Comparison of ENCODE assay signal across 8 mouse cellular contexts in the genomic region with DNA sequence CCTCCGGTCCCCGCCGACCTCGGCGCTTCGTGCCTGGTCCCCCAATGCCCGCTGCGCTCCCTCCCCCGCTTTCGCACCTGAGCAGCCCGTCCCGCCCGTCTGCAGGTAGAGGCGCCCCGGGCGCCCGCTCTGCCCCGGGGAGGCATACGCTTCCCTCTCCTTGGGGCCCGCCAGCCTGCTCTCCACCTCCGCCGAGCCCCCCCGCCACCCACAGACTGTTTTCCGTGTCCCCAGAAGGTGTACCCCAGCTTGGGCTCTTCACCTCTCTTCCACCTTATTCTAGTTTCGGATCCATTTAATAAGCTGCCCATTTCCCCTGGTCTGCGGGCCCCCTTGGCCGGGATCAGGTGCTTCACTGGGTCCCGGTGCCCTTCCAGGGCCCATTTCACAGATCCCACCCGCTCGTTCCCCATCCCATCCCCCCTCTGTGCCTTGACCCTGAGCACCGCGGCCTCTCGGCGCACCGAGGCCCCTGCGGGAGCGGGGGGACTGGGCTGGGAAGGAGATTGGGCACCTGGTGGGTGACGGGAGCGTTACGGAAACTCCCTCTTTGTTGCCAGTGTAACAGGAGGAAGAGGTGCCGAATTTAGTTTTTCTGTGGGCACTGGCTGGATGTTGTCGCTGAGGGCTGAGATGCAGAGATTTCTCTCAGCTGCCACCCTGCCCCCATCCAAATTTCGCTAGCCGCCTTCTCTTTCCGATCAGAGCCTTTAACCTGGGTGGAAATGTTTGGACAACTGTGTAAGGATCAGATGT. TPM values are rescaled to one million over a fixed set of nuclear protein-coding genes. Genes with fewer than 3 reads are reported as not detected.
A peak's percentile ranks its signal among the peaks of the same experiment; 100 is the strongest.
DNase-seq lines count a peak whose midpoint lies in the region; ATAC-seq lines count a peak whose summit lies in the region.

No protein-coding gene starts in this region.

- peak overlapping the region; percentile 86 for H3K9ac ChIP-seq in embryonic facial prominence, embryonic 11.5 days (replicated peaks; ENCODE audit: low read length)
- peak overlapping the region; percentile 83 for H3K9ac ChIP-seq in kidney, embryonic 14.5 days (ENCODE audit: low read depth, low read length)
- peak overlapping the region; percentile 76 for H3K9ac ChIP-seq in liver, embryonic 12.5 days

- H3K4me3 ChIP-seq in embryonic facial prominence, embryonic 11.5 days (ENCODE audit: low read depth, low read length): peak overlapping the region; percentile 81
- peak overlapping the region; percentile 97 for H3K4me3 ChIP-seq in heart, embryonic 10.5 days
- H3K4me3 ChIP-seq in kidney, embryonic 14.5 days (ENCODE audit: low read length): peak overlapping the region; percentile 91
- H3K4me3 ChIP-seq in liver, embryonic 12.5 days: peak overlapping the region; percentile 76

- H3K4me1 ChIP-seq in embryonic facial prominence, embryonic 11.5 days (ENCODE audit: control insufficient read depth, insufficient read depth, low read length): peaks cover 3% of the 10 kb centered on the region; the same call in 1 of the 2 replicates
- H3K4me1 ChIP-seq in heart, embryonic 10.5 days: peaks cover 43% of the 10 kb centered on the region
- peaks cover 14% of the 10 kb centered on the region for H3K4me1 ChIP-seq in kidney, embryonic 14.5 days (ENCODE audit: control insufficient read depth, insufficient read depth, low read length)
- peaks cover 33% of the 10 kb centered on the region for H3K4me1 ChIP-seq in liver, embryonic 12.5 days

- H3K9me3 ChIP-seq in embryonic facial prominence, embryonic 11.5 days (replicated peaks; ENCODE audit: control insufficient read depth, low read length): no peaks in the 10 kb centered on the region
- no peaks in the 10 kb centered on the region for H3K9me3 ChIP-seq in heart, embryonic 10.5 days
- H3K9me3 ChIP-seq in kidney, embryonic 14.5 days (ENCODE audit: control insufficient read depth, low read length): no peaks in the 10 kb centered on the region
- no peaks in the 10 kb centered on the region for H3K9me3 ChIP-seq in liver, embryonic 12.5 days (replicated peaks)

- H3K36me3 ChIP-seq in embryonic facial prominence, embryonic 11.5 days (replicated peaks; ENCODE audit: control insufficient read depth, insufficient read depth, low read depth, low read length): no peaks in the 10 kb centered on the region
- H3K36me3 ChIP-seq in heart, embryonic 10.5 days: no peaks in the 10 kb centered on the region
- H3K36me3 ChIP-seq in kidney, embryonic 14.5 days (ENCODE audit: control insufficient read depth, insufficient read depth, low read length): no peaks in the 10 kb centered on the region
- no peaks in the 10 kb centered on the region for H3K36me3 ChIP-seq in liver, embryonic 12.5 days

- WGBS in embryonic facial prominence, embryonic 11.5 days: under 1% methylated on average over 35 of the region's 45 CpGs
- under 1% methylated on average over 44 of the region's 45 CpGs for WGBS in heart, embryonic 10.5 days
- under 1% methylated on average over 45 of the region's 45 CpGs for WGBS in kidney, embryonic 14.5 days
- 2% methylated on average over 45 of the region's 45 CpGs for WGBS in liver, embryonic 12.5 days (ENCODE audit: insufficient replicate concordance)

- ATAC-seq in activated CD4-positive, CD25-positive, alpha-beta regulatory T cell, adult 4 months: peak; percentile 29
- peak; percentile 16; the same call in 1 of the 2 replicates for ATAC-seq in embryonic facial prominence, embryonic 11.5 days (replicated peaks; ENCODE audit: insufficient number of reproducible peaks, low FRiP score, low TSS enrichment, low read depth)
- ATAC-seq in kidney, embryonic 14.5 days (ENCODE audit: low FRiP score, low TSS enrichment): peak; percentile 33
- no peak; the same call in 1 of the 2 replicates for ATAC-seq in liver, embryonic 12.5 days

- H3K27ac ChIP-seq in embryonic facial prominence, embryonic 11.5 days (replicated peaks; ENCODE audit: low read depth, low read length): peak overlapping the region; percentile 65; the same call in 1 of the 2 replicates
- peak overlapping the region; percentile 96 for H3K27ac ChIP-seq in heart, embryonic 10.5 days
- H3K27ac ChIP-seq in kidney, embryonic 14.5 days (ENCODE audit: low read depth, low read length): peak overlapping the region; percentile 85
- peak overlapping the region; percentile 83; the same call in 1 of the 2 replicates for H3K27ac ChIP-seq in liver, embryonic 12.5 days

- DNase-seq in 3134 (ENCODE audit: extremely low read depth, insufficient read length, low spot score): peak; percentile 73
- DNase-seq in embryonic facial prominence, embryonic 11.5 days (ENCODE audit: low spot score): peak; percentile 52
- DNase-seq in heart, embryonic 10.5 days (ENCODE audit: low spot score): peak; percentile 75
- DNase-seq in naive thymus-derived CD4-positive, alpha-beta T cell, adult 2 months (ENCODE audit: low read depth): peak; percentile 63
- peak; percentile 69 for DNase-seq in telencephalon, adult 2 months (ENCODE audit: low read depth, low spot score)

- no peaks in the 10 kb centered on the region for H3K27me3 ChIP-seq in embryonic facial prominence, embryonic 11.5 days (ENCODE audit: control insufficient read depth, insufficient read depth, low read length)
- no peaks in the 10 kb centered on the region for H3K27me3 ChIP-seq in heart, embryonic 10.5 days (ENCODE audit: insufficient read depth, poor library complexity, severe bottlenecking)
- no peaks in the 10 kb centered on the region for H3K27me3 ChIP-seq in kidney, embryonic 14.5 days (ENCODE audit: control insufficient read depth, insufficient read depth, low read length)
- H3K27me3 ChIP-seq in liver, embryonic 12.5 days (replicated peaks): peaks cover 40% of the 10 kb centered on the region

- H3K4me2 ChIP-seq in embryonic facial prominence, embryonic 11.5 days (ENCODE audit: low read depth, low read length): peak overlapping the region; percentile 98
- H3K4me2 ChIP-seq in kidney, embryonic 14.5 days (replicated peaks; ENCODE audit: low read depth, low read length): peak overlapping the region; percentile 96
- H3K4me2 ChIP-seq in liver, embryonic 12.5 days: peak overlapping the region; percentile 96

RNA-seq across cellular contexts. Expression of a gene that starts 0.8 kb away (rescaled TPM):
- polyA plus RNA-seq in activated CD4-positive, CD25-positive, alpha-beta regulatory T cell, adult 4 months (2017; shearing (Covaris generic)): 1 to 10 TPM; 3.9 to 4.0 TPM
- 25.9 and 30.0 TPM in 2 replicates for polyA plus RNA-seq in embryonic facial prominence, embryonic 11.5 days (2014; fragmentation: Nextera tagmentation; extraction: Ambion mirVana)
- polyA plus RNA-seq in heart, embryonic 10.5 days (2016; fragmentation: Nextera tagmentation; extraction: Ambion mirVana): 15.9 and 16.3 TPM in 2 replicates
- polyA plus RNA-seq in kidney, embryonic 14.5 days (2014; fragmentation: Nextera tagmentation; extraction: Ambion mirVana): 26.8 and 48.8 TPM in 2 replicates
- polyA plus RNA-seq in liver, embryonic 12.5 days (2016; fragmentation: Nextera tagmentation; extraction: Ambion mirVana): 14.0 and 14.1 TPM in 2 replicates
